Mouse (Mus musculus): ENCODE data around the gene Shbg. TPM values are rescaled to one million over a fixed set of nuclear protein-coding genes. Genes with fewer than 3 reads are reported as not detected.
"Not testable (repeated sequence)": the region's sequence is repeated elsewhere in the genome, so short reads cannot be mapped to it uniquely, and the experiment has no call there.

Gene Shbg
- total and polyA plus RNA-seq, 2 experiments from 2014 or later = not detected

- Histone ChIP-seq H3K4me1 (ENCODE audit: insufficient read depth, low read length) (no peaks in the 10 kb centered on the region), H3K9ac (replicated peaks; ENCODE audit: low read length, poor library complexity, severe bottlenecking) (peak overlapping the region; percentile 98), H3K4me2 (ENCODE audit: low read depth, low read length, poor library complexity, severe bottlenecking) (peak overlapping the region; percentile 55), H3K9me3 (ENCODE audit: low read length) (no peaks in the 10 kb centered on the region), H3K27ac (ENCODE audit: low read depth, low read length) (peak overlapping the region; percentile 89), H3K36me3 (ENCODE audit: insufficient read depth, low read length) (no peaks in the 10 kb centered on the region), H3K4me3 (ENCODE audit: low read depth, low read length) (peak overlapping the region; percentile 94), H3K27me3 (ENCODE audit: insufficient read depth, low read length) (no peaks in the 10 kb centered on the region)
- no peak for TF ChIP-seq CTCF (IDR thresholded peaks at IDR 0.05)
- WGBS = under 1% methylated on average over 30 of the region's 50 CpGs
- DNase-seq (ENCODE audit: low spot score) (peak; percentile 28), ATAC-seq (ENCODE audit: low FRiP score) (peak; percentile 35)
Measured at GRCm38 (mm10) chr11:69633128-69633866, 15.6 kb upstream of the Shbg start.

- Histone ChIP-seq H3K4me3 (ENCODE audit: low read depth, low read length) (peak within 1 kb of the TSS; percentile 94), H3K27ac (ENCODE audit: low read depth, low read length) (peak within 1 kb of the TSS; percentile 89), H3K4me2 (ENCODE audit: low read depth, low read length, poor library complexity, severe bottlenecking) (peak within 1 kb of the TSS; percentile 55), H3K4me1 (ENCODE audit: insufficient read depth, low read length) (no peaks in the 10 kb centered on the region), H3K9me3 (ENCODE audit: low read length) (no peaks in the 10 kb centered on the region), H3K27me3 (ENCODE audit: insufficient read depth, low read length) (no peaks in the 10 kb centered on the region), H3K9ac (replicated peaks; ENCODE audit: low read length, poor library complexity, severe bottlenecking) (peak within 1 kb of the TSS; percentile 98), H3K36me3 (ENCODE audit: insufficient read depth, low read length) (no peaks in the 10 kb centered on the region)
- DNase-seq (ENCODE audit: low spot score) (peak; percentile 100), ATAC-seq (ENCODE audit: low FRiP score) (peak; percentile 99)
- WGBS = 0% methylated on average over 32 of the region's 56 CpGs
- peak; percentile 90 for TF ChIP-seq CTCF (IDR thresholded peaks at IDR 0.05)
Measured at GRCm38 (mm10) chr11:69632284-69633089, 14.8 kb upstream of the Shbg start, which contains the start of gene Fxr2. Gene Fxr2 (plus strand): TSS chr11:69632990.

GRCm38 (mm10) chr11:69629802-69630201, 12.1 kb upstream of the Shbg start:
- no peaks in the 10 kb centered on the region for H3K27me3 ChIP-seq (ENCODE audit: insufficient read depth, low read length)
- peak; percentile 64 for TF ChIP-seq CTCF (IDR thresholded peaks at IDR 0.05)
- no peak overlapping the region for H3K27ac ChIP-seq (ENCODE audit: low read depth, low read length)
- H3K4me2 ChIP-seq (ENCODE audit: low read depth, low read length, poor library complexity, severe bottlenecking) = no peak overlapping the region
- H3K9me3 ChIP-seq (ENCODE audit: low read length) = no peaks in the 10 kb centered on the region
- H3K4me3 ChIP-seq (ENCODE audit: low read depth, low read length) = no peak overlapping the region
- no peaks in the 10 kb centered on the region for H3K36me3 ChIP-seq (ENCODE audit: insufficient read depth, low read length)
- H3K9ac ChIP-seq (replicated peaks; ENCODE audit: low read length, poor library complexity, severe bottlenecking) = no peak overlapping the region
- WGBS = 79% methylated on average over 1 of the region's 1 CpGs
- no peaks in the 10 kb centered on the region for H3K4me1 ChIP-seq (ENCODE audit: insufficient read depth, low read length)
- ATAC-seq (ENCODE audit: low FRiP score) = no peak
- DNase-seq (ENCODE audit: low spot score) = no peak

- ATAC-seq (ENCODE audit: low FRiP score) = no peak
- peak; percentile 80 for DNase-seq (ENCODE audit: low spot score)
- Histone ChIP-seq H3K9me3 (ENCODE audit: low read length) (no peaks in the 10 kb centered on the region), H3K4me2 (ENCODE audit: low read depth, low read length, poor library complexity, severe bottlenecking) (no peak overlapping the region), H3K9ac (replicated peaks; ENCODE audit: low read length, poor library complexity, severe bottlenecking) (no peak overlapping the region), H3K4me1 (ENCODE audit: insufficient read depth, low read length) (no peaks in the 10 kb centered on the region), H3K4me3 (ENCODE audit: low read depth, low read length) (no peak overlapping the region), H3K27ac (ENCODE audit: low read depth, low read length) (no peak overlapping the region), H3K36me3 (ENCODE audit: insufficient read depth, low read length) (no peaks in the 10 kb centered on the region), H3K27me3 (ENCODE audit: insufficient read depth, low read length) (no peaks in the 10 kb centered on the region)
- 39% methylated on average over 6 of the region's 6 CpGs for WGBS
- TF ChIP-seq CTCF (IDR thresholded peaks at IDR 0.05) = peak; percentile 93
Measured at GRCm38 (mm10) chr11:69628286-69628685, 10.6 kb upstream of the Shbg start.

GRCm38 (mm10) chr11:69624339-69624738, 6.6 kb upstream of the Shbg start:
- ATAC-seq (ENCODE audit: low FRiP score); H3K4me2 ChIP-seq (ENCODE audit: low read depth, low read length, poor library complexity, severe bottlenecking); H3K27ac ChIP-seq (ENCODE audit: low read depth, low read length); H3K4me3 ChIP-seq (ENCODE audit: low read depth, low read length); DNase-seq (ENCODE audit: low spot score); H3K36me3 ChIP-seq (ENCODE audit: insufficient read depth, low read length); H3K9me3 ChIP-seq (ENCODE audit: low read length); H3K9ac ChIP-seq (replicated peaks; ENCODE audit: low read length, poor library complexity, severe bottlenecking); H3K27me3 ChIP-seq (ENCODE audit: insufficient read depth, low read length); H3K4me1 ChIP-seq (ENCODE audit: insufficient read depth, low read length): not testable (repeated sequence)
- 85% methylated on average over 2 of the region's 2 CpGs for WGBS

- DNase-seq (ENCODE audit: low spot score) (no peak), ATAC-seq (ENCODE audit: low FRiP score) (no peak)
- Histone ChIP-seq H3K4me2 (ENCODE audit: low read depth, low read length, poor library complexity, severe bottlenecking) (peak overlapping the region; percentile 76), H3K4me1 (ENCODE audit: insufficient read depth, low read length) (0 out of 2 replicates have a peak, but pooled peaks cover 4% of the 10 kb centered on the region), H3K9ac (replicated peaks; ENCODE audit: low read length, poor library complexity, severe bottlenecking) (peak overlapping the region; percentile 89), H3K9me3 (ENCODE audit: low read length) (no peaks in the 10 kb centered on the region), H3K27ac (ENCODE audit: low read depth, low read length) (peak overlapping the region; percentile 85), H3K36me3 (ENCODE audit: insufficient read depth, low read length) (no peaks in the 10 kb centered on the region), H3K27me3 (ENCODE audit: insufficient read depth, low read length) (no peaks in the 10 kb centered on the region), H3K4me3 (ENCODE audit: low read depth, low read length) (peak overlapping the region; percentile 51)
- 68% methylated on average over 4 of the region's 4 CpGs for WGBS
- no peak for TF ChIP-seq CTCF (IDR thresholded peaks at IDR 0.05)
Measured at GRCm38 (mm10) chr11:69623006-69623405, 5.3 kb upstream of the Shbg start.
